Mouse (Mus musculus) neural tube, embryonic 11.5 days (tissue): ENCODE results near the gene Mier1. TPM values are rescaled to one million over a fixed set of nuclear protein-coding genes. Genes with fewer than 3 reads are reported as not detected.

Experiments used
- ATAC-seq: fragments of 200-750 bp; cut with Nextera tagmentation; 2 replicates; pipeline ENCODE4 v1.8.0; 2017; ENCODE audit warnings: moderate number of reproducible peaks, mild to moderate bottlenecking, moderate TSS enrichment, moderate library complexity; ENCODE audit not compliant: insufficient read depth, low FRiP score, low TSS enrichment
- DNase-seq: peaks from one replicate; pipeline ENCODE4 v3.0.0-alpha.2; 2015; ENCODE audit warnings: low spot score
- H3K27ac ChIP-seq: fragments of 300-500 bp; sonication (generic); 2 replicates; pipeline ENCODE4 v1.5.1; 2014; ENCODE audit warnings: low read depth, mild to moderate bottlenecking, low read length
- H3K27me3 ChIP-seq: fragments of 300-500 bp; sonication (generic); 2 replicates; pipeline ENCODE4 v1.6.1; 2014; ENCODE audit warnings: mild to moderate bottlenecking, low read length, mixed read lengths; ENCODE audit not compliant: control insufficient read depth, insufficient read depth
- H3K36me3 ChIP-seq: fragments of 300-500 bp; sonication (generic); 2 replicates; pipeline ENCODE4 v1.6.1; 2014; ENCODE audit warnings: mild to moderate bottlenecking, low read length, moderate library complexity, mixed read lengths; ENCODE audit not compliant: control insufficient read depth, insufficient read depth
- H3K4me1 ChIP-seq: fragments of 300-500 bp; sonication (generic); 2 replicates; pipeline ENCODE4 v1.6.1; 2014; ENCODE audit warnings: low read length, mixed read lengths; ENCODE audit not compliant: control insufficient read depth, insufficient read depth
- H3K4me2 ChIP-seq: fragments of 300-500 bp; sonication (generic); 2 replicates; pipeline ENCODE4 v1.6.1; 2014; ENCODE audit warnings: low read depth, mild to moderate bottlenecking, moderate library complexity
- H3K4me3 ChIP-seq: fragments of 300-500 bp; sonication (generic); 2 replicates; pipeline ENCODE4 v1.5.1; 2014; ENCODE audit warnings: low read depth, low read length
- H3K9ac ChIP-seq: fragments of 300-500 bp; sonication (generic); 2 replicates; pipeline ENCODE4 v1.6.1; 2014; ENCODE audit warnings: mild to moderate bottlenecking, low read length
- H3K9me3 ChIP-seq: fragments of 300-500 bp; sonication (generic); 2 replicates; pipeline ENCODE4 v1.6.1; 2016; ENCODE audit warnings: low read length; ENCODE audit not compliant: control insufficient read depth
- WGBS: fragments of 180-500 bp; shearing (Covaris S2); extraction: QIAGEN DNeasy Blood & Tissue Kit; methylation state at CpG from one replicate; pipeline ENCODE4 v1.1.7; 2014; 5-methylcytosine and 5-hydroxymethylcytosine counted together
- polyA plus RNA-seq: library from polyadenylated mRNA; unstranded; fragments of >200 nt; fragmentation: Nextera tagmentation; extraction: Ambion mirVana; gene quantifications from 2 replicates; pipeline ENCODE4 v1.2.1, GENCODE M21; 2014

The Mier1 gene
- polyA plus RNA-seq, 1 experiment from 2014 or later: 29.6 TPM

DNA sequence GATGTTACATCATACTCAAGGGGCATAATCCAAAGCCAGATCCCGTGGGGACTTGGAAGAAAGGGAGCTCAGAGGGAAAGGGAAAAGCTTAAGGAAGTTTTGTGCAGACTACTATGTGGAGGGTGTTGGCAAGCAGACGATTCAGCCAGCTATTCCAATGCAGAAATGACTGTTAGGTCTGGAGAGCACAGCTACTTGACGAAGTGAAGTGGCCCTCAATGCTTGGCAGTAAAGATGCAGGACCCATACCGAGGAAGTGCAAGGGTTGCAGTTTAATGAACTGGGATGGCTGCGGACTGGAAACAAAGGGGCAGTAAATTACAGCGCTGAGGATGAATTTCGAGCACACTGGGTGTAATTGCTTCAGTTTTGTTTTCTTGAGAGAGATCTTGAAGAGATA is 1.5 kb upstream of the Mier1 start:
- peak overlapping the region; percentile 49 for H3K4me3 ChIP-seq
- WGBS: 39% methylated on average over 7 of the region's 7 CpGs
- ATAC-seq (no peak), DNase-seq (no peak)
- no peaks in the 10 kb centered on the region for H3K27me3 ChIP-seq
- peak overlapping the region; percentile 76 for H3K4me2 ChIP-seq
- H3K9ac ChIP-seq: peak overlapping the region; percentile 94; the same call in 1 of the 2 replicates
- peaks cover 2% of the 10 kb centered on the region; the same call in 1 of the 2 replicates for H3K36me3 ChIP-seq
- no peak overlapping the region for H3K27ac ChIP-seq
- H3K4me1 ChIP-seq: peaks cover 16% of the 10 kb centered on the region; the same call in 1 of the 2 replicates
- no peaks in the 10 kb centered on the region for H3K9me3 ChIP-seq

DNA sequence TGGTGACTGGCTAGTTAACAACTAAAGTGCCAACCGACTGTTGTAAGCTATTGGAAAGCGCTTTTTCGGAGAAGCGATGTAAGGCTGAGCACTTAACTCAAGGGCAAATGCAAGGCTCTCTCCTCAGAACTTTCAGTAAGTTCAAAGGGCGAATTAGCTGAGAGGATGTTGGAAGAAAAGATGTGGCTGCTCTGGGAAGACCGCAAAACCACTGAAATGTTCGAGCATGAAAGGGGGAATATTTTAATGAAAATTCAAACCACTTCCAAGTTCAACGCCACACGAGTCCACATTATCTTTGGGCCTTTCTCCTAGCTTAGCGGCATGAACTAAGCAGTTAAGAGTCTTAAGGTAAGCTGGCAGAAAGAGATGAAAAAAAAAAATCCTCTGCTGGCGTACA is 788 bp upstream of the Mier1 start:
- Histone ChIP-seq H3K27ac (no peak overlapping the region; the same call in 1 of the 2 replicates), H3K9me3 (no peaks in the 10 kb centered on the region), H3K4me1 (peaks cover 16% of the 10 kb centered on the region; the same call in 1 of the 2 replicates), H3K4me3 (peak overlapping the region; percentile 49), H3K4me2 (peak overlapping the region; percentile 76), H3K27me3 (no peaks in the 10 kb centered on the region), H3K36me3 (peaks cover 2% of the 10 kb centered on the region; the same call in 1 of the 2 replicates), H3K9ac (peak overlapping the region; percentile 94)
- DNase-seq: no peak
- 15% methylated on average over 11 of the region's 11 CpGs for WGBS
- ATAC-seq: no peak

DNA sequence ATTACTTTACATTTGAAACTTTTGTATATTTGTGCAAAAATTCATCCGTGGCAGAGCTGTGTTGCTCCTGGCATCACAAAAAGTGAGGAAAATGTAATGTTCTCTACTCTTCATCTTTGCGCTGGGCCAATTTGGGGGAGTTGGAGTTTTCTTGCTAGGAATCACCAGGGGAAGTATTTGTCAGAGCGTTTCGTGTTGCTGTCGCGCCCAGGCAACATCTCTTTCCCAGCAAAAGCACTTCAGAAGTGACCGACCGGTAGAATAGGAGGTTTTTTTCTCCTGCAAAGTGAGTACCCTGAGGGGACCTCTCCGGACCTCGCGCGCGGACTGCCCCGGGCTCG is 4.7 kb downstream of the Mier1 start:
- ATAC-seq (peak; percentile 7; the same call in 1 of the 2 replicates), DNase-seq (no peak)
- H3K27ac ChIP-seq: peak overlapping the region; percentile 91
- H3K4me2 ChIP-seq: peak overlapping the region; percentile 59
- under 1% methylated on average over 15 of the region's 15 CpGs for WGBS
- H3K27me3 ChIP-seq: no peaks in the 10 kb centered on the region
- H3K9ac ChIP-seq: peak overlapping the region; percentile 92
- no peaks in the 10 kb centered on the region for H3K9me3 ChIP-seq
- peaks cover 5% of the 10 kb centered on the region; the same call in 1 of the 2 replicates for H3K4me1 ChIP-seq
- H3K4me3 ChIP-seq: peak overlapping the region; percentile 86
- H3K36me3 ChIP-seq: peaks cover 2% of the 10 kb centered on the region; the same call in 1 of the 2 replicates

DNA sequence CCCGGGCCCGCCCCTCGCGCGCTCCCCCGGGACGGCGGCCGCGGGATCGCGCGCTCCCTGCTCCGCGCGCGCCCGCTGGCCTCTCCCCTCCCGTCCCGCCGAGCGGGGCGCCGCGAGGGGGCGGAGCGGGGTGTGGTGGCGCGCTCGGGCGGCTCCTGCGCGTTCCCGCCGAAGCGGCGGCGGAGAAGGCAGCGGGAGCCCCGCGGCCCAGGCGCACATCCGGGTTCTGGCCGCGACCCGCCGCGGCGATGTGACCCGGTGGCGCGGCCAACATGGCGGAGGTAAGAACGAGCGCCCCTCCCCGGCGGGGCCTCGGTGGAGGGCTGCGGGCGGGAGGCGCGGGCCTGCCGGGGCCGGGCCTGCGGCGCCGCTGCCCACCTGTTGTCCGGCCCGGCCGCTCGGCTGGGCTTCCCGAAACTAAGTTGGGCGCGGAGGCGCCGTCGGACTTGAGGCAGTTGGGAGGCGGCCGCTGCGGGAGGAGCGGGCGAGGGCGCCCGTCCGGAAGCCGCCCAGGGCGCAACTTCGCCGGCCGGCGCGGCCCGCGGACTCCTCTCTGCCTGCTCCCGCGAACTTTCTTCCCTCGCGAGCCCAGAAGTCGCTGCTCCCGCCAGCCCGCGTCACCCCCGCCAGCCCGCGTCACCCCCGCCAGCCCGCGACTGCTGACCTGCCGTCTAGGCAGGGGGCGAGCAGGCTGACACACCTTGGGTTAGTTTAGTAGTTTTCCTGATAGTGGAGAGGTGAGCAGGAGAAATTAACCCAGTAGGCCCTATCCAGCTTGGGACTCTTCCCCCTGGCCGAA is 5.2 kb downstream of the Mier1 start:
- Histone ChIP-seq H3K9ac (peak overlapping the region; percentile 92), H3K4me1 (peaks cover 5% of the 10 kb centered on the region; the same call in 1 of the 2 replicates), H3K4me3 (peak overlapping the region; percentile 86), H3K27me3 (no peaks in the 10 kb centered on the region), H3K9me3 (no peaks in the 10 kb centered on the region), H3K4me2 (peak overlapping the region; percentile 59), H3K27ac (peak overlapping the region; percentile 91), H3K36me3 (peaks cover 2% of the 10 kb centered on the region; the same call in 1 of the 2 replicates)
- peak; percentile 60 for ATAC-seq
- DNase-seq: peak; percentile 89
- 0% methylated on average over 87 of the region's 111 CpGs for WGBS

DNA sequence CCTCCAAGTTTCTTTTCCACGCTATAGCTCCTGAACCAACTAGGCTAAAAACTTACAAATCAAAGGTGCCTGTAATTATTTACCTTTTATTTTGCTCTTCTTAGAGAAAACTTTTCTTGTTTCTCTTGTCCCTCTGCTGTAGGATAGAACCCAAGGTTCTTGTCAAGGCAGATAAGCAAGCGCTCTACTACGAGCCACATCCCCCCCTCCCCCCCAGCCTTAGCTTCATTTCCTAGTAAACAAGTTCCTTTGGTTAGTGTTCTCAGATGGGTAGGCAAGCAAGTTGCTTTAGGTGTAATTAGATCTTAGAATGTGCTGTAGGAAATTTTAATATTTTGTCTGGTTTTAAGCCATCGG is 5.8 kb downstream of the Mier1 start:
- peak overlapping the region; percentile 59 for H3K4me2 ChIP-seq
- H3K9me3 ChIP-seq: no peaks in the 10 kb centered on the region
- peaks cover 2% of the 10 kb centered on the region; the same call in 1 of the 2 replicates for H3K36me3 ChIP-seq
- peak overlapping the region; percentile 86 for H3K4me3 ChIP-seq
- no peaks in the 10 kb centered on the region for H3K27me3 ChIP-seq
- WGBS: 21% methylated on average over 4 of the region's 4 CpGs
- H3K27ac ChIP-seq: no peak overlapping the region
- H3K9ac ChIP-seq: peak overlapping the region; percentile 92
- peaks cover 5% of the 10 kb centered on the region; the same call in 1 of the 2 replicates for H3K4me1 ChIP-seq
- DNase-seq (no peak), ATAC-seq (no peak)

DNA sequence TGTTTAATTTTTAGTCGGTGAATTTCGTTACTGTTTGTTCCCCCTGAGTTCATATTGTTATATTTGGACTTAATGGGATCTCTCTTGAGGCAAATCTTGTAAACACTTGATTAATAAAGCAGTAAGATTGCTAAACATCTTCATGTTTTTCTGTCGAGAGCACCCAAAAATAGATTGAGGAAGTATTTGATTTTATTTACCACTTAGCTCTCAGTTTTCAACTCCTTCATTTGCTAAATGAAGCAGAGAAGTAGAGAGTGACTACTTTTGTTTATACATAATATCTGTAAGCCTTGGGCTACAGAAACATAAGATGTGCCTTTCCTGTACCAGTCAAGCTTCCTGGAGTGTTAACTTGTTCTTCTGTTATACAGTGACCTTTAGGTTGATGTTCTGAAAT is 6.2 kb downstream of the Mier1 start:
- Histone ChIP-seq H3K36me3 (peaks cover 2% of the 10 kb centered on the region; the same call in 1 of the 2 replicates), H3K9ac (no peak overlapping the region), H3K4me1 (peaks cover 1% of the 10 kb centered on the region; the same call in 1 of the 2 replicates), H3K27ac (no peak overlapping the region), H3K4me3 (peak overlapping the region; percentile 86), H3K9me3 (no peaks in the 10 kb centered on the region), H3K4me2 (peak overlapping the region; percentile 59), H3K27me3 (no peaks in the 10 kb centered on the region)
- DNase-seq (no peak), ATAC-seq (no peak)
- WGBS: 61% methylated on average over 3 of the region's 3 CpGs

DNA sequence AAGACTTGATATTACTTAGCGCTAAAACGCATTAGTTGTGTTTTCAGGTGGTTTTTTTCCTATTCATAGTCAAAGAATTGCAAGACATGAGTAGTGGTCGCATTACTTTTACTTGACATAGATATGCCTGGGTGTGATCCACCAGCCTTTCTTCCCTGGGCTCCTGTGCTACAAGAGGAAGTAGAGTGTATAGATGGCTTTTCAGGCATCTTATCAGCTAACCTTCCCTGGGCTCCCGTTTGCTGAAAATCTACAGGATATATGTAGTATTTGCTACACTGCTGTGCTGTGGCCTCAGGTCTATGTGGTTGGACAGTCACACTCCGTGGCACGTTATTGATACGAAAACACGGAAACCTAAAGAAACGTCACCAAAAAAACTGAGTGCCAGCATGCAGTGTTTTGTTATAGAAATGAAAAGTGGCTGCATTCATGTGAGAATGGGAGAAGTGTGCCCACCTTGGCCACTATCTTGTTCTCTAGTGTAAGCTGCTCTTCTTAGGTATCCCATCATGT is 6.7 kb downstream of the Mier1 start:
- ATAC-seq: no peak

DNA sequence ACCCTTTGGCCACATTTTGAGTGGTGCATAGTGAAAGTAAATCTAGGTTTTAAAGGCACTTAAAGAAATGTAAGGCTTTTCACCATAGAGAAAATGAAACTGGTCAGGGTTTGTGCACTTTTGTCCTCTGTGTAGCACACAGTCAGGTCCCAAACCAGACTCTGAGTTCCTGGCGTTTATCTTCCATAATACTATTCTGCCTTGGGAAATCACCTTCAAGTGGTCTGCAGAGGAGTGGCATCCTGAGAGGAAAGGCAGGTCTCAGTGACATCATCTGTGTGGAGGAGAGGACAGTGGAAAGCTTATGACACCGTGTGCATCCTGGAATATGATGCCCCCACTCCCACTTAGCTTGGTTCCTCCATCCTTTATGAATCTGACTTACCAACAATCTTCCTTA is 8.9 kb downstream of the Mier1 start:
- no peaks in the 10 kb centered on the region for H3K27me3 ChIP-seq
- H3K9ac ChIP-seq: no peak overlapping the region
- no peaks in the 10 kb centered on the region for H3K36me3 ChIP-seq
- no peaks in the 10 kb centered on the region for H3K9me3 ChIP-seq
- ATAC-seq (no peak), DNase-seq (no peak)
- no peak overlapping the region for H3K27ac ChIP-seq
- no peak overlapping the region for H3K4me2 ChIP-seq
- H3K4me3 ChIP-seq: no peak overlapping the region
- H3K4me1 ChIP-seq: no peaks in the 10 kb centered on the region; the same call in 1 of the 2 replicates
- 75% methylated on average over 2 of the region's 2 CpGs for WGBS

More for the DNA sequence above, 6.7 kb downstream of the Mier1 start:
- no peak overlapping the region for H3K9ac ChIP-seq
- no peaks in the 10 kb centered on the region; the same call in 1 of the 2 replicates for H3K4me1 ChIP-seq
- no peak overlapping the region for H3K4me3 ChIP-seq
- no peak overlapping the region for H3K27ac ChIP-seq
- no peaks in the 10 kb centered on the region for H3K9me3 ChIP-seq
- H3K36me3 ChIP-seq: peaks cover 2% of the 10 kb centered on the region; the same call in 1 of the 2 replicates
- H3K4me2 ChIP-seq: no peak overlapping the region; the same call in 1 of the 2 replicates
- 89% methylated on average over 9 of the region's 9 CpGs for WGBS
- H3K27me3 ChIP-seq: no peaks in the 10 kb centered on the region
- no peak for DNase-seq
